Mouse (Mus musculus) kidney, adult 2 months (tissue): ENCODE results near the gene Mlx.

Experiments
- CTCF ChIP-seq: fragments of 200-500 bp; conservative IDR thresholded peaks from 2 replicates; pipeline ENCODE4 v1.5.1; 2011; ENCODE audit warnings: low read depth, mild to moderate bottlenecking, control low read depth, low read length, moderate library complexity, mixed read lengths; ENCODE audit not compliant: insufficient read depth, insufficient read length
- POLR2A ChIP-seq: fragments of 200-500 bp; IDR thresholded peaks from one replicate; pipeline ENCODE4 v1.6.1; 2011; ENCODE audit warnings: low read depth, low read length, control low read depth

DNA sequence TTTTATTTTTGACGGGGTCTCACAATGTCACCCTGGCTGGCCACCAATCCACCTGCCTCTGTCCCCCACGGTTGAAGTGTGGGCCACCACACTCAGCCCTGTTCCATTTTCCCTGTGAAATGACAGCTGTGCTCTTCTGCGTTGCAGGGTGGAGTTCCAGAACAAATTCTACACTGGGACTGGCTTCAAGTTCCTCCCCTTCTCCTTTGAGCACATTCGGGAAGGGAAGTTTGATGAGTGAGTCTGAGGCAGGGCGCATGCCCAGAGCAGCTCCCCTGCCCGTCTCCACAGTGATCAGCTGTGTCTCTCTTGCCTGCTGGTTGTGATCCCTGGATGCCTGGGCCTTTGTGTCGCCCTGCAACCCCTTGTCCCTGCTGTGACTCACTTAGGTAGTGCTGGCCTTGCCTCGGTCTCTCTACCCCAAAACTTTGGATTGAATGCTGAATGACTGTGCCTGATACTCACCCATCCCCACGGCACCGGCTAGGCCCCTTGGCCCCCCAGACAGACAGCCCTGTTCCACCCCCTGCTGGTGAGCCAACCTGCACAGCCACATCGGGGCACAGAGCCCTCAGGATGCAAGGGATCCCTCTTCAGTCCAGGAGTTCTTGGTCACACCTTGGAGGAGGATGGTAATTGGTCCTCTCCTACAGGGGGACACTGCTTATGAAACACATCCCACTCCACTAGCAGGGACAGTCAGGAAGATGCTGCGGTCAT is 24.8 kb upstream of the Mlx start:
- TF ChIP-seq POLR2A (no peak), CTCF (no peak)
